Mouse (Mus musculus) spleen, postnatal 14 days (tissue): Measurements from ENCODE around the gene Ppp1r1c.
"Not testable (repeated sequence)": the region's sequence is repeated elsewhere in the genome, so short reads cannot be mapped to it uniquely, and the experiment has no call there.

Experiments used
- DNase-seq, 2 experiments: peaks; one replicate each; pipeline ENCODE4 v3.0.0; 2021 to 2022; ENCODE audit warnings: low spot score in 2 of 2

Gene Ppp1r1c

DNA sequence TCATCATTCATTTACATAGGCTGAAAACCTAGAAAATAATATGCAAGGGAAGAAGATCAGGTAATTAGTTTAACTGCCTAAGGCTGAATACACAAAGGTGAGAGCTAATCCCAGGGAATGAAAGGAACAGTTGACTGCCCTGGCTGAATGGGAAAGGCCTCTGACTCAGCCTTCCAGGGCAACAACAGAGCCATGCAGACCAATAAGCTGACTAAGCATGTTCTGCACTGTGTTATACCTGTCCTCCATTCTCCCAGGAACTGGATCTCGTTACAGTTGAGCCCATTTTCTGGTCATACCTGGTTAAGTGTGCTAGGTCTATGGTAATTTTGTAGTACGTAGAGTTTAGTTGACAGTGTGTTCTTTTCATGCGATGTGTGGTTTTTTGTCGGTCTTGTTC lies 36.6 kb downstream of the Ppp1r1c start:
- DNase-seq = no peak

DNA sequence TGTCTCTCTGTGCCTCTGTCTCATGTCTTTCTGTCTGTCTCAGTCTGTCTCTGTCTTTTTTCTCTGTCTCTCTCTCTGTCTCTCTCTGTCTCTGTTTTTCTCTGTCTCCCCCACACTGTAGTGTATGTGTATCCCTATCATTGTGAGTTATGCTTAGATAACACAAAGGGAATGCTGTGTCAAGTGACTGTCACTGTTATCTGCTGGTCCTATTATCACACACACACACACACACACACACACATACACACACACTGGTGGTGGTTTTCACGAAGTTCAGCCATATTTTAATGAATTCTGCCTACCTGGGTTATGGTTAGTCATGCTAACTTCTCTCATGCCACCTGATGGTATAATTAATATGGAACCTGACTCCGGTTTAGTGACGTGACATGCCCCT lies 44.1 kb downstream of the Ppp1r1c start:
- DNase-seq = no peak

DNA sequence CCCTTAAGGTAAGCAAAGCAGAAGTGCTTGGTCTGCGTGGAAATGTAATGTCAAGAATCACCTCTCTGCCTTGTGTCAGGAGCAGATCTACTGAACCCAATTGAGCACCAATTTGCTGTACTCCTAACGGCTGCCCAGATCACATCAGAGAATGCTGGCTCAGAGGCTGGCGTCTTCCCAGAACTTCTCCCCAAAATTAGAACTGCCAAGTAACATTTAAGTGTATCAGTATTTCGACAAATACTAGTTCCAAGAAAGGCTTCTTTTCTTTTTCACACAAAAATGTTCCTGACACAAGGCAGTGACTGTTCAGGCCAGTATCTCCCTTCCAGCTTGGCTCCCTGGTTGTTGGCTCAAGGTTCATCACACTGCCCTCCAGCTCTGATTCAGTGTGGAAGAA lies 52.4 kb downstream of the Ppp1r1c start:
- DNase-seq = no peak

DNA sequence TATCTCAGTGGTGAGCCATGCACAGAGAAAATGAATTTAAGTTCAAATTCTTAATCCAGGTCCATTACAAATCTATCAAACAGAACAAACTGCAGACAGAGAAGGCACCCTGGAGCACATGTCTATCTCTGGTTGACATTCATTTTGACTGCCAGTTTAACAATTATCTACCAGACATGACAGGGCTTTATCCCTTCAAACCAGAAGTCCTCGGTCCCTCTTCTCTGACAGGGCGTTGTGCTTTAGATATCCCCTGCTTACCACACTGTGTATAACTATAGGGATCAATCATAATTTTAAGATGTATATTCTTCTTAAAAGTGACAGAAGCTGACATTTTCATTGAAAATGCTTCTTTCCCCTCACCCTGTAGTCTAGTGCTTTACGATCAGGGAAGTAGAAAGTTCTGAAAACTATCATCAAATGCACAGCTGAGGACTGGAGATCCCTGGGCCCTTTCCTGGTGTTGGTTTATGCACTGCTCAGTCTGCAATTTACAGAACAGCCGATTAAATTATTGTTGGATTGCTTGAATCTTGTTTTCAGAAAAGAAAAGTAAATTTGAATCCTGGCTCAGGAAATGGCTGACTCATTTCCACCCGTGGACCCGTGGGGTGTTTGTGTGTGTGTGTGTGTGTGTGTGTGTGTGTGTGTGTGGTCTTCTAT lies 55.3 kb downstream of the Ppp1r1c start:
- DNase-seq = no peak

DNA sequence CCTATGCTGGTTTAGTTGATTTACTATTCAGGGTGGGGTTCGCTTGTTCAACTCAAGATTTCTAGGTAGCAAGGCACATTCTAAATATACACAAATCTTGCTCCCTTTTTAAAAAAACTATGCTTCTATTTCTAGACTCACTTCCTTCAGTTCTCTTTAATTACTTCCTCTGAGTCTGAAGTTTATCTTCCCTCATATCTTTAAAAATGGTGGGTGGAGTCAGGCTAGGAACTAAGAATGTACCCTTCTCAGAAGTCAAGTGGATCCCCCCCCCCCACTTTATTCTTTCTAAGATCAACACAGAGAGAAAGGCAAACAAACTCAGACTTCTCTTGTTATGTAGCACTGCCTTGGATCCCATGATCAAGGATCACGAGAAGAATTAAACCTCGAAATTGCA lies 57.5 kb downstream of the Ppp1r1c start:
- no peak for DNase-seq

DNA sequence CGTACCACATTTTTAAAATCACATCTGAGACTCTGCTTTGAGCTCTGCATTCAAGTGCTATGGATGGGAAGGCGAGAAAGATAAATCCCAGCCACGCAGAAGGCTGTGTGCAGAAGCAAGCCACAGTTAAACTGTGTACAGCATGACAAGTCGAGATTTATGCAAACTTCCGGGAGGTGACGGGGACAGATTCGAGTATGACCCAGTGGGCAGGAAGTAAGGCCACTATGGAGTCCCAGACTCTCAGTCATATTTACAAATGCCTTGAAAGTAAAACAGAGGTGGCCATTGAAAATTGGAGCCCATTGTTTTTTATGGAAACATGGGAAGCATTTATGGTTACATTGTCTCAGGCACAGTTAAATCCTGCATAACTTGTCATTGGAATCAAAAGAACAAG lies 58.1 kb downstream of the Ppp1r1c start:
- DNase-seq = no peak

DNA sequence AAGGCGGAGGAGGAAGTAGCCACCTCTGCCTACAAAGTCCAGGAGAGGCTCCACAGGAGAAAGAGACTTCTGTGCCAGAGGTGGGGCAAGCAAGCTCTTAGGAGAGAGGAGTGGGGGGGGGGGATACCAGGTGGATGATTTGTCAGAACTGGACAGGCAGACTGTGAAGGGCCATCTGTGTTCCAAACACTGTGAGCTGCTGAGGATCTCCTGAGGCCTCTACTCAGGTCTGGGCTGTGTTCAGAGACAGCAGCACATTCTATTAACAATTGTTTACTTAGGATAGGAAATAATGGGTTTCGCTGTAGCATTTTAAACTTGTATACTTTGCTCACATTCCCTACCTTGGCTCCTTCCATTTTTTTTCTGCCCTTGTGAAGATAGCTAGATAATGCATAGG lies 61.0 kb downstream of the Ppp1r1c start:
- DNase-seq = no peak

DNA sequence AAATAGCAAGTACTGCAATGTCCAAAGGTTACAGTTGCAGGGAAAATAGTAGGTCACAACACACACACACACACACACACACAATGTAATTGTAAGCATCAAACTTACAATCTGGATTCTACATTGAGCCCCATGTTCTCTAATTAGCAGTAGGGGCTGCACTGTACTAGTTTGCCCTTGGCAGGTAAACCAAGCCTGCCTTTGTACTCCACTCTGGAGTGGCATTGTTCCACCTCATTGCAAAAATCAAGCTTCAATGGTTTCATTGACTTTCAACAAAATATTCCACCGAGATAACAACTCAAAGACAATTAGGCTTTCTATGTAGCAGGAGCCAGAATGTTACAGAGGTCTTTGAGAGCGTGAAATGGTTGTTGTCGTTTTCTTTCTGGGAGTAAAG lies 62.7 kb downstream of the Ppp1r1c start:
- no peak for DNase-seq

DNA sequence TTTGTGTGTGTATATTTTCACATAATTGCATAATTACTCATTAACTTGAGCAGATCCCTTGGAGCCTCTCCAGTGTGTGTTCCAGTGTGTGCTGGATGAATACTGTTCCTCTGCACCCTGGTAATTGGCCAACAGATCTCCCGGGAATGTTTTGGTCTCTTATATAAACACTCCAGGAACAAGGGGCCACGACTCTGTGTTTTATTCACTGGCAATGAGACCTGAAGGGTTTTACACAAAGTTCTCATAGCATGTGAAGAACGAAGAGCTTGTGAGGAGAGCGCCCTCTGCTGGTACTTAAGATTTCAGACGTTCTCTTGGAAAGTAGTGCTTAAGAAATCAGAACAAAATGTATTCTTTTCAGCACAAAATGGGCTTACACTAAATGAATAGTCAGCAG lies 66.8 kb downstream of the Ppp1r1c start:
- peak; percentile 13 to 63 for DNase-seq

DNA sequence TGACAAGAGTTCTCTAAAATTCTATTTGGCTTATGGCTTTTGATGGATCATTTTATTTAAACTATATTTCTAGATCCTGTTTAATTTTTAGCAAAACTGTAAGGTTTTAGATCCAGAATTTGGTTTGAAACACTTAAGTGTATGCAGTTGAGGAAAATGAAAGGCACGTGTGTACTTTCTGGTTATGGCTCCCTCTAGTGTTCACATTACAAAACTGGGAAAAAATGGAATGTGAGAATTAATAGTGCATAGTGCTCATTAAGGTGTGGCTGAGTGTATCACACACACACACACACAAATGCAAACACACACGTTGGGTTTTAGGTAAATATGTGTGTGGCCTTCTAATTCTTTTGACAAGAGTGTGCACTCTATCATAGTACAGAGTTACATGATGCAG lies 70.2 kb downstream of the Ppp1r1c start:
- DNase-seq = no peak

DNA sequence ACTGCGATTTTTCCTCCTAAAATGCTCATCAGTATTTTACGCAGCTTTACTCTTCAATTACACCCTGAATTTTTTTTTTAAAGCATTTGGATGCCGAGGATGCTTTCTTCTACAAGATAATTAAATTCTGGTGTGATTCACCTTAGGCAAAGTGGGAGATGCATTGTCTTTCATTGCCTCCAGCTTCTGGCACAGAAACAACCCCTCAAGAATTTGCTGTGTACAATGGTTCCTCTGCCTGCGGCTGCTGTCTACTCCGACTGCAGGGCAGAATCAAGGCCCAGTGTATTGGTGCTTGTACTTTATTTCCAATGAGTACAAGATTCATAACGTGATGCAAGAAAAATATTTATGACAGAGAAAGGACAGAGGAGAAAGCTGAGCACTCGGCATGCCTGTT lies 73.2 kb downstream of the Ppp1r1c start:
- DNase-seq = no peak

DNA sequence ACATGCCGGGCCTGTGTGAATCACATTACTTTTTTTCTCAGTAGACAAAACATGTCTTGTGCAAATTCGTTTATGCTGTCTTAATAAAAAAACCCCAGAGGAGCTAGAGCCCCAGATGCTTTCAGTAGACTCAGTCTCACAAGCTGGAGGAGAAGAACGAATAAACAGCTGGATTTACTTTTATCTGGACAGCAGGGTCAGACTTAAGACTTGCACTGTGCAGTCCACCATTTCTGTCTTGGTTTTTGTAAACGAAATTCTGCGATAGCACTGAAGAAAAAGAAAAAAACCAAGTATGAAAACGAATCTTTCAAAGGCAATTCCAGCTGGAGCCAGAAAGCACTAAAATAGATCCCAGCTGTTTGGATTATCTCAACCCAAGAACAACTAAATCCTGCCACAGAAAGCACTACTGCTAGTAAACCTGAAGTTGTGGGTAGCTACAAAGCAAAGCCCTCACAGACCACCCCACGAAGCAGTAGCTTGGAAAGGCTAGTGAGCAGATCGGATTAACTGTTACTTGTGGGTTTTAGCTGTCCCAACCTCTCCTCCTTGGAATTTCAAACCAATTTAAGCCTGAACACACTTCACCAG lies 78.1 kb downstream of the Ppp1r1c start:
- no peak for DNase-seq

DNA sequence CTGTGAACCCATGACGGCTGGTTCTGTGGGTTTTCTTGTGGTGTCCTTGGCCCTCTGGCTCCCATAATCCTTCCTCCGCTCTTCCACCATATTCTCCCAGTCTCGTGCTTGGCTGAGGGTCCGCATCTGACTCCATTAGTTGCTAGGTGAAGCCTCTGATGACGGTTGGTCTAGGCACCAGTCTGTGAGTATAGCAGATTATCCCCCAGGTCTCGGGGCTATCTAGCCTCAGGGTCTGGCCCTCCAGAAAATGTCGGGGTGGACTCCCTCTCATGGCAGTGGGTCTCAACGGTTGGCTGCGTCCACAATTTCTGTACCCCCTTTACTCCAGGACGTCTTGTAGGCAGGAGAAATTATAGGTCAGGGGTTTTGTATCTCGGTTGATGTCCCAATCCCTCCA lies 78.9 kb downstream of the Ppp1r1c start:
- no peak for DNase-seq

DNA sequence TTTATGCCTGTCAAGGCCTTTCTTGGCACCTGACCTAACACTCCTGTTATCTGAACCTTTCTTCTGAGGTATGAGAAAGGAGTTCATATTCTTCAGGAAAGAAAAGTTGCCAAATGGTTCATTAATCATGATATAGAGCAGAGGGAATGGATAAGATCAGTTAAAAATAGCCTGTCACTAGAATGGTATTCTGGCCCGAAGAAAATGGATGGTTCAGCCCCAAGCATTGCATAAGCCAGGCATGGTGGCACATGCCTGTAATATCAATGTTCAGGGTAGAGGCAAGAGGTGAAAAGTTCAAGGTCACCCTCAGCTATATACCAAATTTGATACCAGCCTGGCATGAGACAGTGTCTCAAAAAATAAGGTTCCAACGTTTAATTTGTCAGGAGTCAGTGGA lies 85.6 kb downstream of the Ppp1r1c start:
- no peak for DNase-seq

DNA sequence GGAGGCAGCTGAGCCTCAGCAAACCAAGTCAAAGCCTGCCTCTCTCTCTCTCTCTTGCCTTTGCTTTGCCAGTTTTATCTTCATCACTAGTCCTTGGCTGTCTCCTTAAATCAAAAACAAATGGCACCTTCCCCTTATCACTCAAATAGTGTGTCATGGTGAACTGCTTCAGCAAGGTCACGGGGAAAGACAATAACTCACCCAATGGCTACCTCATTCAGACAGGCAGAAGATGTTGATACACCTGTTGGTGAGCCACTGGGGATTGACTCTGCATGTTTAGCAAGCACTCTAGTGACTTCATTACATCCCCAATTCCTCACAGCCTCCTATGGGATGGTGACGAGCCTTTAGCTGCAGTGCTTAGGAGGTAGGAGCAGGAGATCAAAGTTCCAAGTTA lies 89.9 kb downstream of the Ppp1r1c start:
- no peak for DNase-seq

DNA sequence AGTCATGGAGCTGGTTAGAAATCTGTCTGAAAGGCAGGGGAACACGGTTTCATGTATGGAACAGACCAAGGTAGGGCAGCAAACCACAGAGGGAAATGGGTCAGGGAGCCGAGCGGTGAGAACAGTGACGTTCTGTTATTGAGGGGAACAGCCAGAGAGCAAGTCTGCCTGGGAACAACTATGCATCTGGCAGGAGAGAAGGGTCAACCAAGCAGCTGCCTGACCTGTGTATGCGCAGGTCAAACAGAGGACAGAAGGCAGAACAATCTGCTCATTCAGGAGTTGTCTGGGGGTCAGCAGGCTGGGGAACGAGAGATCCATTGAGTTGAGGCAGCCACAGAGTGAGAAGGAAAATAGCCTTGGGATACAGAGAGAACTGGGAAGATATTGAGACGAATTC lies 91.0 kb downstream of the Ppp1r1c start:
- no peak for DNase-seq

DNA sequence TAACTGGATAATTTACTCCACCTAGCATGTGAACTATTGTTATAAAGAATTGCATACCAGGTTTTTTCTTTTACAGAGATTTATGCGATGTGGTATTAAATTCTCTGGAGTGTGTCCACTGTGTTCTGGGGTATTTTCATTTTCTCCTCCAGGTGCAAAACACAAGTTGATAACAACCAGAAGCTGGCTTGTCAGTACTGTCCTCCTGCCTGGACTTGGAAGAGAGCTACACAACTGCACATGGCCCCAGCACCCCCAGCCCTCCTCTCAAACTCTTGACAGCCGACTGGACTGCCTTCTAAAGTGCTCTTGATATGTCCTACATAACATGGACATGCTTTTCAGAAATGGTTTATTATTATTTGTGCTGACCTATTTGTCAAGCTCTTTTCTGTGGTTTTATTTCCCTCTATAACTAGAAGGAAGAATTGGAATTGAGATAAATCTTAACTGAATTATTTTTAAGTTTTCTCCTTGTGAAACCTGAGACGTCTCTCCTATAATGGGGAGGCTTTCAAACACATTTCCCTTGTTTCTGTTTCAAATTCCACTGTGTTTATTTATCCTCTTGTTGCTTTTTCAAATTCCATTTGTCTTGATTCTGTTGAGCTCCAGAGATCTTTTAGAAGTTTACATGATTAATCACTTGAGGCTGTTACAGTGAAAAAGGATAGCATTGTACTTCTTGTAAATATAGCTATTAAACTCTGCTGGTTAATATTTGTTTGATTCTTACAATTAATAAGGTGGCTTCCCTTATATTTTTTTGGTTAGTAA lies 108.3 kb downstream of the Ppp1r1c start:
- DNase-seq = no peak

DNA sequence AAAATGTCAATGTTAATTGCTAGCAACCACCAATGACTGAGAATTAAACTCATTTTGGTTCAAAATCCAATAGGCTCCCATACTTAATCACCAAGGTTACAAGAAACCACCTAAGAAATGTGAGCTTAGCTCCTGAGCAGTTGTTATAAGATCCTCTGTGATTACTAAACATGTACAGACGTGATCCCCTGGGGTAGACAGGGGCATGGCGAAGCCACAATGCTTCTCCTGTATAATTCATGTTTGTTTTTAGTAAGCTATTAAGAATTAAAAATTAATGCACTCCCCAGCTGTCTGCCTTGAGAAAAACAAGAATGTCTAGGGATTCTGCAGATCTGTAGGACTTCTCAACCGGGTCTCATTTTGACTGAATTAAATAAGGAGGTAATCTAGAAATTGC lies 112.0 kb downstream of the Ppp1r1c start:
- no peak for DNase-seq

DNA sequence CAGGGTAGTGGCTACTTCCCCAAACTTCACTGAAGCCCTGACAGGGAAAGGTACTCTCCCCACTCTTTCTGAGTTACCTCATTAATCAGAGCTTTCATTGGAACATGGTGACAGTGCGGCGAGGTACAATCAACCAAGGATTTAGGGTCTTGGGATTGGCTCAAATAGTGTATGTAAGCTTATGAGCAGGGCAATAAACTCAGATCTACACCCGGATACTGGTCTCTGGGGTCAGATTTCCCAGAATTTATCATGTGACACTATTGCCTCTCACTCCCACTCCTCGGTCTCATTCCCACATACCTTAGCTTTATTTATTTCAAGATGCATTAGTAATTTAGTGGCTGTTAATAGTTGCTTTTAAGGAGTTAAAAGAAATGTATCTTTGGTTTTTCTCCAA lies 118.3 kb downstream of the Ppp1r1c start:
- no peak for DNase-seq

DNA sequence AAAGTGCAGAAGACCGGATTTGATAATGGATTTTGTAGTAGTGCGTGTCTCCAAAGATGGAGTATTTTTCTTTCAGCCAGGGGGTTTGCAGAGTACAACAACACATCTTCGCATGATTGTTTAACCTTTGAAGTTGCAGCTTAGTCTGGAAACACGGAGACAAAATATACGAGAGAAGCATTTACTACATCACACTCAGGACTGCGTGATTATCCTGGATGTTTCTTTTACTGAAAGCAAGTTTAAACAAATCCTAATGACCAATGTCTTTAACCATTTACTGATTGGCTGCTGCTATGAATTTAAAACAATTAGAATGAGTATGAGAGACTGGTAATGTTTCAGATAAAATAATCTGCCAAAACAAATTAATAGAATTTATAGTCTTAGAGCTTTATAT lies 131.5 kb downstream of the Ppp1r1c start:
- DNase-seq = no peak

DNA sequence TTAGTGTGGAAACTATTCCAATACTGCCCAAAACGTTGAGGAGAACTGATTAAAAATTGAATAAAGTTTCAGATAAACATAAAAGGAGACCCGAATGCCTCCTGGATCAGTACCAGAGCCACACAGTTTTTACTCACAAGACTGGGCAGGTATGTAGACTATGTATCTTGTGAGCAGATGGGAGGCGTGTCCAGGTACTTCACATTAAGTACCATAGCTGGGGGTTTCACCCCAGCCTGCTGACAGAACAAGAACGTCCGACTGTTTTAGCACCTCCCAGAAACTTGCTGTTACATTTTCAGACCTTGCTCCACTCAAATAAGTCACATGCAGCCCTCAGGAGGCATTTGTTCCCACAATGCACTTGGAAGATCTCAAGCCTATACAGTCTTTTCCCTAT lies 131.9 kb downstream of the Ppp1r1c start:
- DNase-seq = no peak

DNA sequence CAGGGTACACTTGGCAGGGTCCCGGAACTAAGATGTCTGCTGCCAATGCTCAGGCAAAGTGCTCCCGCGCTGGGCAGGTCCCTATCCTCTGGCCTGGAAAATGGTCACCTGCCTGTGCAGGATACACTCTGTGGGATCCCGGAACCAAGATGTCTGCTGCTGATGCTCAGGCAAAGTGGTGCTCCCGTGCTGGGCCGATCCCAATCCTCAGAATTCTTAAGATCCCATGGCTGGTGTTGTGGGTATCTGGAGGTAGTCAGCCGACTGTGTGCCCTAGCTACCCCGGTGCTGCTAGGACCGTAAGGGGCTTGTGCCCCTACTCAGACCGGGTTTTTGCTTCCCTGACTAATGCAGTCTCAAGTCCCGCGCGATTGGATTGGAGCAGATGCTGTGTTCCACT lies 139.8 kb downstream of the Ppp1r1c start:
- not testable (repeated sequence) for DNase-seq

DNA sequence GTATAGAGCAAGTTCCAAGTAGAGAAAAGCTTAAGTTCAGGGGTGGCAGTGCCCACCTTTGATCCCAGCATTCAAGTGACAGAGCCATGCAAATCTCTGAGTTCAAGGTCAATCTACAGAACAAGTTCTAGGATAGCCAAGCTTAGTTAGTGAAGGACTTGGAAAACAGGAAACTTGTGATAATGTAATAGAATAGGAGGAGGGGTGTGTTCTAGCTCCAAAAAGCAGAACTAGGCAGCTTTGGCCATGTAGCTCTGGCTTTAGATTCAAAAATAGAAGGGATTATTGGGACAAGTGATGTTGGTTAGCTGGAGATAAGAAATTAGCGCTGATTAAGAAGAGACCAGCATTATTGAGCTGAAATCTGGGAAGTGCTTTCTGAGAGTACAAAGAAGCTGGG lies 149.3 kb downstream of the Ppp1r1c start:
- DNase-seq = no peak
